Mouse (Mus musculus) kidney, adult 2 months (tissue): ENCODE measurements at regions not wholly inside any gene's neighbourhood (a gene's known extent, or its start where the extent isn't known, plus 50 kb on each side); places are given as distances from the start of the nearest gene placed in this dataset.

Experiments used
- CTCF ChIP-seq: fragments of 200-500 bp; conservative IDR thresholded peaks from 2 replicates; pipeline ENCODE4 v1.5.1; 2011; ENCODE audit warnings: low read depth, mild to moderate bottlenecking, control low read depth, low read length, moderate library complexity, mixed read lengths; ENCODE audit not compliant: insufficient read depth, insufficient read length
- POLR2A ChIP-seq: fragments of 200-500 bp; IDR thresholded peaks from one replicate; pipeline ENCODE4 v1.6.1; 2011; ENCODE audit warnings: low read depth, low read length, control low read depth

- peak; percentile 92 for TF ChIP-seq CTCF
- no peak for TF ChIP-seq POLR2A
Measured at GRCm38 (mm10) chr14:25116424-25116823, 342.6 kb upstream of the Zmiz1 start.
